Mouse (Mus musculus): ENCODE results near the gene Fam199x. TPM values are rescaled to one million over a fixed set of nuclear protein-coding genes. Genes with fewer than 3 reads are reported as not detected.

Gene Fam199x
- polyA plus RNA-seq (2015; fragmentation: Nextera tagmentation; extraction: Ambion mirVana): 2.6 and 3.3 TPM in 2 replicates

DNA sequence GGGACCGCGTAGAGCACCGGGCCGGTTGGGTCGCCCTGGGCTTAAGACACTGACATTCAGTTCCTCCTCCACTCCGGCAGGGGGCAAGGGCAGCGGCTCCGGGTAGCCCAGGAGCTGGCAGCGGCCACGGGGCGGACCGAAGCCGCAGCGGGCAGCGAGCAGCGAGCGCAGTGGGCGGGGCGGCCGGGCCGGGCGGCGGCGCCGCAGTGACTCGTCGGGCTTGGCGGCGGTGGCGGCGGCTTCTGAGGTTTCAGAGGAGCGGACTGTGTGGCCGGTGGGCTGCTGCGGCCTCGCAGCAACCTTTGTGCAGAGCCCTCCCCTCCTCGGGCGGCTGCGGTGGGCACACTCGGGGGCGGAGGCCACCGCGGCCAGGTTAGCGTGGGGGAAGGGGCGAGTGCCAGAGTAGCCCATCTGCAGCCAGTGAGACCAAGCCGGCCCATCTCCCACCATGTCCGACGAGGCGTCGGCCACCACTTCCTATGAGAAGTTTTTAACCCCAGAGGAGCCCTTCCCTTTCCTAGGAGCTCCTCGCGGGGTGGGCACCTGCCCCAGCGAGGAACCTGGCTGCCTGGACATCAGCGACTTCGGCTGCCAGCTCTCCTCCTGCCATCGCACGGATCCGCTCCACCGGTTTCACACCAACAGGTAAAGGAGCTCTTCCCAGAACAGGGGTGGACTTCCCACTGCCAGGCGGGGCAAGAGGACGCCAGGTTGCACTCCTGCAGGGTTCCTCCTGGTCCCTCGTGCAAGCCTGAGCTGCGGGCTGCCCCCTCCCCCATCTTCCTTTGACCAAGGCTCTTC lies at the start of gene Fam199x:
TSS of gene Fam199x (plus strand) at position 170 of the 801 bp plus-strand sequence.

DNA sequence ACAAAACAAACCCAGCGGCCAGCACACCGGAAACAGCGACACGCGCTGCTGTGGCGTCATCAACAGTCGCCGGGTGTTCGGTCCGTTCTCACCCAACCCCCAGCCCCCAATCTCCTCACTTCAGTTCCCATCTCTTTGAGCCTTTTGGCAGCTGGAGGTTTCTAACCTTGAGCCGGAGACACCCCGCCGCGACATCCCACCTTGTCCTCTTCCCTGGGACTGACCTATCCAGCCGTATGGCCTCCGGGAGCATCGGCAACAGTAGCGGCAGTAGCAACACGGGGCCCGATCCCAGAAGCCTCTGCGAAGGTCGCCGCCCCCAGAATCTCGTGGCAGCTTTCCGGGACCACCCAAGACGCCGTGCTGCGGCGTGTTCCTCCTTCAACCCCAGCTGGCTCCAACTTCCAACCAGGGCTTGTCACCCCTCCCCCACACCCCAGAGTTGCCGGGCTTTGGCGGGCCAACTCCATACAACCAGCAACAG lies 11.4 kb upstream of the Fam199x start, which contains the start of gene Slc25a53:
TSS of gene Slc25a53 (minus strand) at position 303 of the 484 bp plus-strand sequence.

DNA sequence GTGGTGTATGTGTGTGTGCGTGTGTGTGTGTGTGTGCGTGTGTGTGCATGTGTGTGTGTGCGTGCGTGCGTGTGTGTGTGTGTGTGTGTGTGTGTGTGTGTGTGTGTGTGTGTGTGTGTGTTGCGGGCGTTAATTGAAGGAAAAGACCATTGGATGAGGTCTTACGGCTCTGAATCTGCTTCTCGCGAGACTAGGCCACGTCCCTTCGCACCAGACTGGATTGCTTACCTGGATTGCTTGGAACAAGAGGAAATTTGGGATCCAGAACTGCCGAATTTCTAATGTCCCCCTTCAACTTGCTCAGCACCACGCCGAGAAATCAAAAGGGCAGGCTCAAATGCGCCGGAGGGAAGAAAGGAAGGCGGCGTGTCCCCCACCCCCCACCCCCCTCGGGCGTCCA lies 72.3 kb downstream of the Fam199x start, which contains the start of gene Esx1:
TSS of gene Esx1 (minus strand) at position 366 of the 400 bp plus-strand sequence.

Other genes starting within 250 kb of the Fam199x start
- gene Plp1, start 226.9 kb upstream of the Fam199x start, polyA plus RNA-seq (2015; fragmentation: Nextera tagmentation; extraction: Ambion mirVana): 4.9 and 5.5 TPM in 2 replicates
- 0.05 TPM in 1 of 2 replicates, not detected in the other for gene Rab9b, start 180.8 kb upstream of the Fam199x start, polyA plus RNA-seq (2015; fragmentation: Nextera tagmentation; extraction: Ambion mirVana)
- gene H2bfm, start 122.3 kb upstream of the Fam199x start, polyA plus RNA-seq (2015; fragmentation: Nextera tagmentation; extraction: Ambion mirVana): not detected in 2 replicates
- gene Tmsb15b2, start 74.1 kb upstream of the Fam199x start, polyA plus RNA-seq (2015; fragmentation: Nextera tagmentation; extraction: Ambion mirVana): 14.8 and 21.4 TPM in 2 replicates
- 1.1 and 1.6 TPM in 2 replicates for gene Tmsb15l, start 72.7 kb upstream of the Fam199x start, polyA plus RNA-seq (2015; fragmentation: Nextera tagmentation; extraction: Ambion mirVana)
- 16.6 and 16.7 TPM in 2 replicates for gene Tmsb15b1, start 72.7 kb upstream of the Fam199x start, polyA plus RNA-seq (2015; fragmentation: Nextera tagmentation; extraction: Ambion mirVana)
- 0.53 and 0.69 TPM in 2 replicates for gene Zcchc18, start 56.4 kb upstream of the Fam199x start, polyA plus RNA-seq (2015; fragmentation: Nextera tagmentation; extraction: Ambion mirVana)
- gene Slc25a53, start 11.3 kb upstream of the Fam199x start, polyA plus RNA-seq (2015; fragmentation: Nextera tagmentation; extraction: Ambion mirVana): 4.6 and 4.9 TPM in 2 replicates
- not detected in 2 replicates for gene Esx1, start 72.5 kb downstream of the Fam199x start, polyA plus RNA-seq (2015; fragmentation: Nextera tagmentation; extraction: Ambion mirVana)